24 mouse cellular contexts compared by ENCODE assay signal in the genomic region with DNA sequence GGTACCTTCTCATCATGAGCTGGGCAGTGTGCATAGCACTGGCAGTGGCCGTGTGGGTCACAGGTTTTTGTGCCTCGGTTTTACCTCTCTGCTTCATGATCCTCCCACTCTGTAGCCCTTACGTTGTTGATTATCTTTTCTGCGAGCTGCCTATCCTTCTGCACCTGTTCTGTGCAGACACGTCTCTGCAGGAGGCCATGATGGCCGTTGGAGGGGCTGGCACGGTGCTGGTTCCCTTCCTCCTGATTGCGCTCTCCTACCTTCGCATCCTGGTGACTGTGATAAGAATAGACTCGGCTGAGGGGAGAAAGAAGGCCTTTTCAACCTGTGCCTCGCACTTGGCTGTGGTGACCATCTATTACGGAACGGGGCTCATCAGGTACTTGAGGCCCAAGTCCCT. TPM values are rescaled to one million over a fixed set of nuclear protein-coding genes. Genes with fewer than 3 reads are reported as not detected.
"Had no signal": no experiment of that assay in that cellular context is flagged by ENCODE, and none has a peak within 500 bp of the region (broad histone marks: within the 10 kb centered on the region; RNA-seq: fewer than 3 reads in every experiment).

No protein-coding gene starts in this region.

- H3K4me1 ChIP-seq: midbrain, embryonic 10.5 days; midbrain, embryonic 12.5 days; neural tube, embryonic 12.5 days; stomach, embryonic 15.5 days had no signal

- H3K9ac ChIP-seq: lung, embryonic 14.5 days; midbrain, embryonic 12.5 days; neural tube, embryonic 12.5 days; stomach, embryonic 15.5 days had no signal

- DNase-seq: lung, adult 18-20 months; lung, embryonic 14.5 days; lung, postnatal 10 days; lung, postnatal 4 days; midbrain, embryonic 14.5 days; right cerebral cortex, postnatal 14 days; thymus, adult 2 months; thymus, postnatal 25 days; thymus, postnatal 4 days had no signal

- H3K27ac ChIP-seq: midbrain, embryonic 10.5 days; midbrain, embryonic 12.5 days; neural tube, embryonic 12.5 days; stomach, embryonic 15.5 days; stomach, postnatal 0 days had no signal

- H3K36me3 ChIP-seq: midbrain, embryonic 10.5 days; midbrain, embryonic 12.5 days; neural tube, embryonic 12.5 days; stomach, embryonic 15.5 days had no signal

- H3K27me3 ChIP-seq: midbrain, embryonic 12.5 days; neural tube, embryonic 12.5 days; stomach, embryonic 15.5 days had no signal

- H3K4me3 ChIP-seq: midbrain, embryonic 10.5 days; midbrain, embryonic 12.5 days; neural tube, embryonic 12.5 days; stomach, embryonic 15.5 days had no signal

- H3K9me3 ChIP-seq: midbrain, embryonic 10.5 days; midbrain, embryonic 12.5 days; neural tube, embryonic 12.5 days; stomach, embryonic 15.5 days had no signal

RNA-seq across cellular contexts. Expression of a gene that starts 2.9 kb away (rescaled TPM):
- total RNA-seq: megakaryocyte, adult 5-6 weeks; megakaryocyte-erythroid progenitor cell, adult 5-6 weeks; monocyte, adult 5-6 weeks; neutrophil, adult 5-6 weeks had no signal
- polyA plus RNA-seq: lung, embryonic 14.5 days; lung, embryonic 16.5 days; midbrain, embryonic 10.5 days; midbrain, embryonic 12.5 days; midbrain, embryonic 14.5 days; neural tube, embryonic 12.5 days; spleen, adult 2 months; stomach, embryonic 15.5 days; stomach, postnatal 0 days; testis, adult 2 months; thymus, adult 2 months; urinary bladder, adult 2 months had no signal

RNA-seq across cellular contexts. Expression of a gene that starts 18.0 kb away (rescaled TPM):
- total RNA-seq: megakaryocyte, adult 5-6 weeks; megakaryocyte-erythroid progenitor cell, adult 5-6 weeks; monocyte, adult 5-6 weeks; neutrophil, adult 5-6 weeks had no signal
- polyA plus RNA-seq: lung, embryonic 14.5 days; lung, embryonic 16.5 days; midbrain, embryonic 10.5 days; midbrain, embryonic 12.5 days; midbrain, embryonic 14.5 days; midbrain, embryonic 16.5 days; neural tube, embryonic 12.5 days; neural tube, embryonic 14.5 days; spleen, adult 2 months; testis, adult 2 months; urinary bladder, adult 2 months had no signal

RNA-seq across cellular contexts. Expression of a gene that starts 20.3 kb away (rescaled TPM):
- total RNA-seq: megakaryocyte, adult 5-6 weeks; megakaryocyte-erythroid progenitor cell, adult 5-6 weeks; monocyte, adult 5-6 weeks; neutrophil, adult 5-6 weeks had no signal
- polyA plus RNA-seq: lung, embryonic 14.5 days; lung, embryonic 16.5 days; midbrain, embryonic 10.5 days; midbrain, embryonic 12.5 days; midbrain, embryonic 14.5 days; midbrain, embryonic 16.5 days; neural tube, embryonic 12.5 days; neural tube, embryonic 14.5 days; spleen, adult 2 months; stomach, embryonic 15.5 days; stomach, postnatal 0 days; thymus, adult 2 months; urinary bladder, adult 2 months had no signal

RNA-seq across cellular contexts. Expression of a gene that starts 27.5 kb away (rescaled TPM):
- total RNA-seq: megakaryocyte, adult 5-6 weeks; megakaryocyte-erythroid progenitor cell, adult 5-6 weeks; monocyte, adult 5-6 weeks; neutrophil, adult 5-6 weeks had no signal
- polyA plus RNA-seq: lung, embryonic 14.5 days; lung, embryonic 16.5 days; midbrain, embryonic 10.5 days; midbrain, embryonic 12.5 days; midbrain, embryonic 14.5 days; midbrain, embryonic 16.5 days; neural tube, embryonic 12.5 days; neural tube, embryonic 14.5 days; spleen, adult 2 months; stomach, embryonic 15.5 days; stomach, postnatal 0 days; testis, adult 2 months; urinary bladder, adult 2 months had no signal

RNA-seq across cellular contexts. Expression of a gene that starts 32.5 kb away (rescaled TPM):
- total RNA-seq: megakaryocyte, adult 5-6 weeks; megakaryocyte-erythroid progenitor cell, adult 5-6 weeks; monocyte, adult 5-6 weeks; neutrophil, adult 5-6 weeks had no signal
- polyA plus RNA-seq: lung, embryonic 14.5 days; lung, embryonic 16.5 days; midbrain, embryonic 10.5 days; midbrain, embryonic 12.5 days; midbrain, embryonic 14.5 days; midbrain, embryonic 16.5 days; neural tube, embryonic 12.5 days; neural tube, embryonic 14.5 days; spleen, adult 2 months; stomach, embryonic 15.5 days; urinary bladder, adult 2 months had no signal
